Mouse (Mus musculus) left cerebral cortex, postnatal 36 days (tissue): ENCODE results near the gene Atp8b2. TPM values are rescaled to one million over a fixed set of nuclear protein-coding genes. Genes with fewer than 3 reads are reported as not detected.

Experiments used
- DNase-seq, 2 experiments: peaks; one replicate each; pipeline ENCODE4 v3.0.0; 2021 to 2022; ENCODE audit warnings: low spot score in 2 of 2, mixed read lengths in 1 of 2
- intact Hi-C: fragments of 180-260 bp; cut with DNase I; formaldehyde crosslinking; loops from one replicate; pipeline ENCODE4 v1.15.1; 2025
- microRNA-seq: library from miRNA; unstranded; fragments of <30 nt; microRNA quantifications from one replicate; pipeline ENCODE4 v1.2.0, GENCODE M21; 2022
- total RNA-seq, 2 experiments: library from RNA; stranded (reverse); gene quantifications; 2 replicates each; pipeline ENCODE4 v1.2.3; 2021

Gene Atp8b2
- total RNA-seq, 2 experiments from 2014 or later, result 108 to 115 TPM

DNA sequence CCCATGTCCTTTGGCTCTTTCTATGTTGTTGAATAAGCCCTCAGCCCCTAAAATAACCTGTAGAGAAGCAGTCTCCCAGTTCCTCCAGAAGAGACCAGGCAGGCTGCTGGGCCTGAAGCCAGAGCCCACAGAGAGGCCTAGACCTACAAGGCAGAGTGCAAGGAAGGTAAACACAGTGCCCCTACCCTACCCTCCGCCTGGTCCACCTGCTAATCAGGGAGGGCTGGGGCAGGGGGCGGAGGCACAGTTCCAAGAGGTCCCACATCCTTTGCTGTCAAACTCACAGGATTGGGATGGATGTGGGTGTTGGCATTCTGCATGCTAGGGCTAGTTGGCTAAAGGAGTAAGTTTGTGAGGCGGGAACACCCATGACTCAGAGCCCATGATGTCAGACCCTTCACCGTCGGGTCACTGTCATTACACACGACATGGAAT lies 51.2 kb downstream of the Atp8b2 start:
- no peak for DNase-seq
- intact Hi-C loops, result loop anchor here (5.0 kb wide), 1 partner anchor 50 kb away; no protein-coding TSS in a partner anchor

- DNase-seq, result no peak
- intact Hi-C loops, result loop anchor here (5.0 kb wide), 1 partner anchor 49 kb away; no protein-coding TSS in a partner anchor
Observed at GRCm38 (mm10) chr3:89911207-89911606, 52.1 kb downstream of the Atp8b2 start.

GRCm38 (mm10) chr3:89909703-89910542 lies 53.4 kb downstream of the Atp8b2 start:
- DNase-seq, result no peak
- intact Hi-C loops, result loop anchor here (5.0 kb wide), 1 partner anchor 48 kb away; no protein-coding TSS in a partner anchor

DNA sequence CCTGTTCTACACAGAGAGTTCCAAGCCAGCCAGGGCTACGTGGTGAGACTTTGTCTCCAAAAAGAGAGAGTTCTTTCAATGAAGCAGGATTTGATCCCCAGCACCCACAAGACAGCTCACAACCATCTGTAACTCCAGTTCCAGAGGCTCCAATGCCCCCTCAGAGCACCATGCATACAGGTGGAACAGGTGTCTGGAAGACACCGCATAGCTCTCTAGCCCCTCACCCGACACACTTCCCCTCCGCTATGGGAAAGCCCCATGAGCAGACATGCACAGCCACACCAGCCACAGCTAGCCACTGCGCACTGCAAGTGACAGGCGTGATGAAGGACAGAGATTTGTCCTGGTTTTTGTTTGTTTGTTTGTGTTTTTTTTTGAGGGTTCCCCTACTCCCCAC lies 54.5 kb downstream of the Atp8b2 start:
- no peak for DNase-seq
- intact Hi-C loops, result no loop called here

DNA sequence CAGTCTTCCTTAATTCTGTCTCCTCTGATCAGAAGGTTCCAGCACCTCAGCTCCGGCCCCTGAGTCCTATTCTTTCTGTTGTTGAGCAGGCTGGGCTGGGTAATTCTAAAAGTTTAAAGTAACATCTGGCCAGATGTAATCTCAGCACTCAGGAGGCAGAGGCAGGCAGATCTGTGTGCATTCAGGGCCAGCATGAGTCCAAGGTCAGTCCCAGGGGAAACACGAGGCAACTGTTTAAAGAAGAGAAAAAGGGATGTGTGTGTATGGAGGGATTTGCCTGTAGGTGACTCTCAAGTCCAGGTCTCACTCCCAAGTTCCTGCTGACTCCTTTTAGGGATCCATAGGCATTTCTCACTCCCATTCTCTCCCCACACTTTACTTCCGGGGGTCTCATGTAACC lies 55.5 kb downstream of the Atp8b2 start:
- no peak for DNase-seq
- intact Hi-C loops, result no loop called here

- intact Hi-C loops, result no loop called here
- no peak for DNase-seq
Observed at GRCm38 (mm10) chr3:89899511-89899908, 63.8 kb downstream of the Atp8b2 start.

- intact Hi-C loops, result no loop called here
Observed at GRCm38 (mm10) chr3:89898870-89899510, 64.3 kb downstream of the Atp8b2 start.

GRCm38 (mm10) chr3:89898011-89898410 lies 65.3 kb downstream of the Atp8b2 start:
- no peak for DNase-seq
- intact Hi-C loops, result no loop called here

More at GRCm38 (mm10) chr3:89898870-89899510, 64.3 kb downstream of the Atp8b2 start:
- DNase-seq, result no peak

DNA sequence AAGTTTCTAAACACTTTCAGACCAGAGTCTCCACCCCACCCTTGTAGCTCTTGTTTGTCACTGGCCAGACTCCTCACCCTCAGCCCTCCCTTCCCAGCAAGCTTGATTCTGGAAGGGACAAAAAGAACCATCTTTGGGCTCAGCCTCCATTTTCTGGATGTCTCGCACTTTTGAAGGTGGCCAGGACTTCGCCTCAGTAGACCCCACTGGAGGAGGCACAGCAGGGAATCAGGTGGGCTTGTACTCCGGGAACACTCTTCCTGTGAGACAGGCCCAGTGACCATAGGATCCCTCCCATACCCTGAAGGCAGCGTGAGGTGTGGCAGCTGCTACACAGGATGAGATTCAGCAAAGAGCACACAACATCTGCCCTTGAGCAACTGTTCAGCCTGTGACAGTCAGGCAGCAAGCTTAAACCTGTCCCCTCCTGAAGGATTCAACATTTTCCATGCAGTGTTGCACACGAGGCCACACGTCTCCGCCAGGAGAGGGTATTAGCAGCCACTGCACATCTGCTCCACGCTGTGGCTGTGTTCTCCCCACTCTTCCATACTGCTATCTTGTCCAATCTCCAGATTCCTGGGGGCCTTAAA lies 66.0 kb downstream of the Atp8b2 start:
- intact Hi-C loops, result no loop called here
- no peak for DNase-seq

- no peak for DNase-seq
- intact Hi-C loops, result no loop called here
Observed at GRCm38 (mm10) chr3:89896571-89896970, 66.7 kb downstream of the Atp8b2 start.

GRCm38 (mm10) chr3:89892517-89893106 lies 70.7 kb downstream of the Atp8b2 start:
- intact Hi-C loops, result no loop called here
- DNase-seq, result no peak

- intact Hi-C loops, result no loop called here
- no peak for DNase-seq
Observed at GRCm38 (mm10) chr3:89891696-89892095, 71.6 kb downstream of the Atp8b2 start.

- intact Hi-C loops, result no loop called here
- no peak for DNase-seq
Observed at GRCm38 (mm10) chr3:89889841-89890430, 73.4 kb downstream of the Atp8b2 start.

Small RNA genes lying within 50 kb of the gene (microRNA-seq; reads per million reads assigned to microRNA genes)
- gene Mir7669, result 1.3 reads per million

Other genes with a start within 250 kb of the Atp8b2 start
- 100 to 1,000 TPM; 123 to 156 TPM for gene Adar, start 248.5 kb downstream of the Atp8b2 start, total RNA-seq
- 10 to 100 TPM; 27.5 to 29.1 TPM for gene Chrnb2, start 198.9 kb downstream of the Atp8b2 start, total RNA-seq
- gene Ube2q1, start 189.9 kb downstream of the Atp8b2 start, total RNA-seq, result 10 to 100 TPM; 83.9 to 91.6 TPM
- gene She, start 132.1 kb downstream of the Atp8b2 start, total RNA-seq, result 1 to 10 TPM; 2.9 to 4.0 TPM
- gene Il6ra, start 50.3 kb downstream of the Atp8b2 start, total RNA-seq, result 1 to 10 TPM; 3.7 to 4.8 TPM
- 10 to 100 TPM; 79.4 to 87.6 TPM for gene Hax1, start 35.3 kb upstream of the Atp8b2 start, total RNA-seq
- 10 to 100 TPM; 91.4 to 93.6 TPM for gene 4933434E20Rik, start 88.1 kb upstream of the Atp8b2 start, total RNA-seq
- gene Ubap2l, start 89.1 kb upstream of the Atp8b2 start, total RNA-seq, result 100 to 1,000 TPM; 165 to 202 TPM
- gene Tpm3, start 109.1 kb upstream of the Atp8b2 start, total RNA-seq, result 100 to 1,000 TPM; 178 to 184 TPM
- under 1 TPM; 0.32 to 0.43 TPM for gene Nup210l, start 140.6 kb upstream of the Atp8b2 start, total RNA-seq